In the genomic region with DNA sequence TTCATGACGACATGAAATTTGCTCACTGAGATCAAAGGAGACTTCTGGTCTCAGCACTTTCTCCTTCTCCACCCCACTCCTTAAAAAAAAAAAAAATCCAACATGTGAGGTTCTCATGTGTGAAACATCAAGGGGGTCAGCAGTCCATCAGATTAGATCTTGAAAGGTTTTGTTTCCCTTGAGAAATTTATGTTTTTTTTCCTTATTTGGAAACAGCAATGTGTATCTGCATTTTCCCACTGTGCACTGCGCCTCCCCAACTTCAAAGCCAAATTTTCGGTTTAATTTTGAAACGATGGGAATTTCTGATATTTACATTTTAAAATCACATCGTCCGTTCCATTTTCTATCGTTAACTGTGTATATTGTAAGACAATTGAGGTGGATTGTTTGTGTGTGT, we compare ENCODE assay signal across 8 mouse cellular contexts. TPM values are rescaled to one million over a fixed set of nuclear protein-coding genes. Genes with fewer than 3 reads are reported as not detected.
DNase-seq lines count a peak whose midpoint lies in the region; ATAC-seq and TF ChIP-seq lines count a peak whose summit lies in the region.

No protein-coding gene starts in this region.

- no peak for ATAC-seq in hindbrain, embryonic 13.5 days (ENCODE audit: low FRiP score)
- ATAC-seq in midbrain, embryonic 15.5 days (replicated peaks), result no peak

- H3K36me3 ChIP-seq in hindbrain, embryonic 13.5 days, result no peaks in the 10 kb centered on the region
- H3K36me3 ChIP-seq in midbrain, embryonic 15.5 days (replicated peaks), result no peaks in the 10 kb centered on the region

- 8% methylated on average over 7 of the region's 7 CpGs for WGBS in hindbrain, embryonic 13.5 days
- WGBS in midbrain, embryonic 15.5 days, result 5% methylated on average over 7 of the region's 7 CpGs

- H3K27ac ChIP-seq in layer of hippocampus, adult 2 months, result peak overlapping the region; percentile 98
- H3K27ac ChIP-seq in brown adipose tissue, adult 24 weeks (replicated peaks; ENCODE audit: low read depth, low read length), result no peak overlapping the region
- H3K27ac ChIP-seq in hindbrain, embryonic 13.5 days, result peak overlapping the region; percentile 97
- peak overlapping the region; percentile 95 for H3K27ac ChIP-seq in midbrain, embryonic 15.5 days

- no peak for DNase-seq in layer of hippocampus, adult 2 months (ENCODE audit: low spot score in 2 of 2)
- no peak for DNase-seq in layer of hippocampus, adult 9-10 months (ENCODE audit: low spot score)
- DNase-seq in cerebellum, postnatal 4 days (ENCODE audit: low spot score in 2 of 2), result no peak
- no peak for DNase-seq in gastrocnemius, postnatal 25 days
- DNase-seq in kidney, postnatal 36 days, result no peak

- peak overlapping the region; percentile 88 for H3K4me3 ChIP-seq in layer of hippocampus, adult 2 months
- H3K4me3 ChIP-seq in brown adipose tissue, adult 24 weeks (ENCODE audit: insufficient read depth, low read depth, low read length), result peak overlapping the region; percentile 96; the same call in 1 of the 2 replicates
- peak overlapping the region; percentile 91 for H3K4me3 ChIP-seq in hindbrain, embryonic 13.5 days
- H3K4me3 ChIP-seq in midbrain, embryonic 15.5 days, result peak overlapping the region; percentile 90

- peak overlapping the region; percentile 57 for H3K4me2 ChIP-seq in hindbrain, embryonic 13.5 days
- H3K4me2 ChIP-seq in midbrain, embryonic 15.5 days, result peak overlapping the region; percentile 47

- peak overlapping the region; percentile 73 for H3K9ac ChIP-seq in hindbrain, embryonic 13.5 days
- H3K9ac ChIP-seq in midbrain, embryonic 15.5 days, result peak overlapping the region; percentile 56

- H3K4me1 ChIP-seq in brown adipose tissue, adult 24 weeks (ENCODE audit: control insufficient read depth, insufficient read depth, insufficient read length, low read length), result 0 out of 2 replicates have a peak, but pooled peaks cover 3% of the 10 kb centered on the region
- peaks cover 21% of the 10 kb centered on the region for H3K4me1 ChIP-seq in hindbrain, embryonic 13.5 days (replicated peaks)
- peaks cover 20% of the 10 kb centered on the region for H3K4me1 ChIP-seq in midbrain, embryonic 15.5 days

- TF ChIP-seq CTCF in layer of hippocampus, adult 2 months (conservative IDR thresholded peaks at IDR 0.05), result no peak

- H3K27me3 ChIP-seq in hindbrain, embryonic 13.5 days, result no peaks in the 10 kb centered on the region
- no peaks in the 10 kb centered on the region for H3K27me3 ChIP-seq in midbrain, embryonic 15.5 days (replicated peaks)

- no peaks in the 10 kb centered on the region for H3K9me3 ChIP-seq in hindbrain, embryonic 13.5 days
- H3K9me3 ChIP-seq in midbrain, embryonic 15.5 days, result no peaks in the 10 kb centered on the region

RNA-seq across cellular contexts. Expression of gene Klhdc10, which starts 1.0 kb away (rescaled TPM):
- 10 to 100 TPM; 88.8 to 96.1 TPM for total RNA-seq in layer of hippocampus, adult 2 months (2021)
- 18.9 and 19.3 TPM in 2 replicates for polyA plus RNA-seq in brown adipose tissue, adult 24 weeks (2012; ENCODE audit: insufficient read depth, insufficient read length, missing spikeins)
- polyA plus RNA-seq in hindbrain, embryonic 13.5 days (2015; fragmentation: Nextera tagmentation; extraction: Ambion mirVana), result 32.9 and 34.2 TPM in 2 replicates
- 42.3 and 44.7 TPM in 2 replicates for polyA plus RNA-seq in midbrain, embryonic 15.5 days (2015; fragmentation: Nextera tagmentation; extraction: Ambion mirVana)
- total RNA-seq in gastrocnemius, postnatal 25 days (2021), result 10 to 100 TPM; 44.3 to 46.2 TPM

RNA-seq across cellular contexts. Expression of gene Zc3hc1, which starts 9.9 kb away (rescaled TPM):
- 10 to 100 TPM; 23.7 to 25.1 TPM for total RNA-seq in layer of hippocampus, adult 2 months (2021)
- 11.5 and 13.2 TPM in 2 replicates for polyA plus RNA-seq in brown adipose tissue, adult 24 weeks (2012; ENCODE audit: insufficient read depth, insufficient read length, missing spikeins)
- 64.9 and 71.4 TPM in 2 replicates for polyA plus RNA-seq in hindbrain, embryonic 13.5 days (2015; fragmentation: Nextera tagmentation; extraction: Ambion mirVana)
- polyA plus RNA-seq in midbrain, embryonic 15.5 days (2015; fragmentation: Nextera tagmentation; extraction: Ambion mirVana), result 68.6 and 70.8 TPM in 2 replicates
- total RNA-seq in gastrocnemius, postnatal 25 days (2021), result 10 to 100 TPM; 15.2 to 15.8 TPM
